Mouse (Mus musculus) CD8-positive naive resting alpha-beta T cell, adult 2 months (primary cell): ENCODE measurements around the gene Psmb10.
"Not testable (repeated sequence)": the region's sequence is repeated elsewhere in the genome, so short reads cannot be mapped to it uniquely, and the experiment has no call there.

ENCODE experiments used
- DNase-seq, 2 experiments: peaks; one replicate each; pipeline ENCODE4 v3.0.0; 2022; ENCODE audit warnings: low read depth in 2 of 2, low spot score in 2 of 2

Psmb10 gene

DNA sequence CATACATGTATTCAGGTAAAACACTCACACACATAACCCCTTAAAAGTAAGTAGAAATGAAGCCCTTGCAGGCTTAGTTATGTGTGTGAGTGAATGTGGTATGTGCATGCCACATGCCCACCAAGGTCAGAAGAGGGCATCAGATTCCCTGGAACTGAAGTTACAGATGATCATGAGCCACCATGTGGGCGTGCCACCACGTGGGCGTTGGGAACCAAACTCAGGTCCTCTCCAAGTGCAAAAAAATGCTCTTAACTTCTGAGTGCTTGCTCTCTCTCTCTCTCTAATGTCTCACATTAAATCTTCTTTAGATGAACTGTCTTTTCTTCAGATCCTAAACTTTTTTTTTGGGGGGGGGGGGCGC is at the start of gene Psmb10:
Psmb10 (minus strand) TSS at position 139 of the 364 bp plus-strand sequence.
- DNase-seq, result no peak

DNA sequence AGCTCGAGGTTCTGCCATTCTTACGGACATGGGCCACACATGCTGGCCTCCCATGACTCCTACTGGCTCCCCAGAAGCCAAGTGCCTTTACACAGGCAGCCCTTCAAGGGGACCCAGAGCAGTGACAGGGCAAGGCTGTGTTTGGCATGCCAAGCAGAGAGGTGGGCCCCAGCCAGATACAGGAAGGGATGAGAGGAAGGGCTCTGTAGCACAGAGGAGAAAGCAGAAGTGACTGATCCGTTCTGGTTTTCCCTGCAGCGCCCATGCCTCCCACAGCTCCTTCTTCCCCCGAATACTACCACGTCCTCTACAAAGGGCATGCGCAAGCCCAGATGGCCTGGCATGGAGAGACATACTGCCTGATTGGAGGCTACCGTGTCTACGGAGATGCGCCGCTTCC is 45.2 kb upstream of the Psmb10 start:
- not testable (repeated sequence) for DNase-seq

DNA sequence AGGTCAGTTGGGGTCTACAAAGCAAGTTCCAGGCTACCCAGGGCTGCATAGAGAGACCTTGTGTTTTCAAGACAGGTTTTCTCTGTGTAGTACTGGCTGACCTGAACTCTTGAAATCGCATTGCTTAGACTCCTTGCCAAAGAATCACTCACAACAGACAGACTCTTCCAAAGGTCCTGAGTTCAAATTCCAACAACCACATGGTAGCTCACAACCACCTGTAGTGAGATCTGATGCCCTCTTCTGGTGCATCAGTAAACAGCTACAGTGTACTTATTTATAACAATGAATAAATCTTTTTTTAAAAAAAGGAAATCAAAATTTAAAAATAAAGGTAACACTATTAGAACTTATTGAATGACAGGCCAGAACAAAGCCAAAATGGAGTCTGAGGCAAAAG is 42.9 kb upstream of the Psmb10 start:
- DNase-seq, result no peak

DNA sequence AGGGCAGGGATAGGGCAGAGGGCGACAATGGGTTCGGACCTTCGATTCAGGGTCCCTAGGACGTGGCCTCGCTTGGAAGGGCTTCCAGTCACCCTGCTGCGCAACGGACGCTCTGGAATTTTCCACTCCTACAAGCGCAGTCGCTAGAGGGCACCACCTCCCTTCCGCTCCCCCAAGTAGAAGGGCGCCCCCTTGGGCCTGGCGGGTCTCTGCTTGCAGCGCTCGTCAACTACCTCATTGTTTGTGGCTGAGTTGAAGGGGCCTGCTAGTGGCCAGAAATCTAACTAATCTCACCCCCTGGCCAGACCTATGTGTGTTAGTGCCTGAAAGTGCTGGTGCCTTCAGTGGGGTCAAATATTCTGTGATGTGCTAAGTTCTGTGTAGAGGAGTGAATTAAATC is 41.1 kb upstream of the Psmb10 start, which contains the start of gene Dpep3:
Dpep3 (minus strand) TSS at position 105 of the 400 bp plus-strand sequence.
- DNase-seq, result no peak

DNA sequence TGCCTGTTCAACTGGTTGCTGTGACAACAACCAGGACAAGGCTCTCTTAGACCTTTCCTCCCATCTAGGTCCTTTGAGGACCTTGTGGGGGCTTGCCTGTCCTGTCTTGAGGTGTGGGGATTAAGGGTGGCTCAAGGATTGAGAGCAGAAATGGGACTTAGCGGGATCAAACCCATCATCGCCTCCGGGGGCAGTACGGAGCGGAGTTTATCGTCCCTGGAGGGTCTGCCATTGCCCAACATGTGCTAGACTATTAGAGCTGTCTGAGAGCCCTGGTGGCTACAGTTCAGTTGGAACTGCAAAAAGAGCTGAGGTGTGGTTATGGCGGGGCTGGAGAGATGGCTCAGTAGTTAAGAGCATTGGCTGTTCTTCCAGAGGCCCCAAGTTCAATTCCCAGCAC is 37.1 kb upstream of the Psmb10 start:
- no peak for DNase-seq

DNA sequence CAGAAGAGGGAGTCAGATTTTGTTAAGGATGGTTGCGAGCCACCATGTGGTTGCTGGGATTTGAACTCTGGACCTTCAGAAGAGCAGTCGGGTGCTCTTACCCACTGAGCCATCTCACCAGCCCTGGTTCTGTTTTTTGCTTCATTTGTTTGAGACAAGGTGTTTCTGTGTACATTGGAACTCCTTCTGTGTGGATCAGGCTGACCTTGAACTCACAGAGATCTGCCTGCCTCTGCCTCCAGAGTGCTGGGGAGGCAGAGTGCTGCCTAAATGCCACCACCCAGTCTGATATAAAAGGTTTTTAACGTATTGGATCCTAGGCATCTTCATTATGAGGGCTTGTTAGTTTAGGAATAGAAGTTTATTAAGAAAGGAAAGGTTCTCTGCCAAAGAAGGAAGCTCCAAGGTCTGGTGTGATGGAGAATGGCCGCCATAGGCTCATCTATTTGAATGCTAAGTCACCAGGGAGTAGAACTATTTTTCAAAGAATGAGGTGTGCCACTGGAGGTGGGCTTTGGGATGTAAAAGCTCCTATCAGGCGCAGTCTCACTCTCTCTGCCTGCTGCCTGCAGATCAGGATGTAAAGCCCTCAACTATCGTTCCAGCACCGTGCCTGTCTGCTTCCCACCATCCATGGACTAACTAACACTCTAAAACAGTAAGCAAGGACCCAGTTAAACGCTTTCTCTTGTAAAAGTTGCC is 32.9 kb upstream of the Psmb10 start:
- DNase-seq, result no peak

DNA sequence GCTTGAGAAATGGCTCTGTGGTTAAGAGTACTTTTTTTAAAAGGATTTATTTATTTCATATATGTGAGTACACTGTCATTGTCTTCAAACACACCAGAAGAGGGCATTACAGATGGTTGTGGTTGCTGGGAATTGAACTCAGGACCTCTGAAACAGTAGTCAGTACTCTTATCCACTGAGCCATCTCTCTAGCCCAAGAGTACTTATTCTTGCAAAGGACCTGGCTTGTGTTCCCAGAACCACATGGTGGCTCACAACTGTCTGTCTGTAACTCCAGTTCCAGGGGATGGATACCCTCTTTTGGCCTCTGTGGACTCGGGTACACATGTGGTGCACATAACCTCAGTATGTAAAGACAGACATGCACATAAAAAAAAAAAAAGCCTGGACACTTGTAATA is 31.1 kb upstream of the Psmb10 start:
- DNase-seq, result no peak

DNA sequence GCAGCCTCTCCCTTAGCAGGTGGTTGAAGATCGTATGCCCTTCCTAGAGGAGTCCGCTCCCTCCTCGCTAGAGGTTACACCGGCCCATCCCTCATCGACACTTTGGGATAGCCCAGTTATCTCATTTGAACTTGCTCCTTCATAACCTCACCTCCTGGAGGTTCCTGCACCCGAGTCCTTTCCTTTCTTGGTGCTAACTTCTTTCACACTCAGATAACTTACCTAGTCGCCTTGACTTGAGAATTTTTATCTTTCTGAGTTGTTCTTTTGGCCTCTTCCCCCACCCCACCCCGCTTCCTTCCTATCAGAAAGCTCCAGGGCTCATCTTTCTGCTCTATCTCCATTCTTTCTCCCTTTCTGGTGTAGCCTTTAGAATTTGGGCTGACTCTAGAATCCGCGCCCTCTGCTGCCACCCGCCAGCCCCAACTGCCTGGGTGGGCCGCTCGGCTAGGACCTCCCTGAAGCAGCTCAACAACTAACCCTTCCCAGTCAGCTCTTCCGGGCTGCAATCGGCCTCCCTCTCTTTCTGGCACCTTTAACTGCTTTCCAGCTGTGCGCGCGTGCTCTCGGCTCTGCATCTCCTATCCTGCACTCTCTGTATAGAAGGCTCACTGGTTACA is 28.6 kb upstream of the Psmb10 start:
- DNase-seq, result peak in 1 of 2 experiments; percentile 27

DNA sequence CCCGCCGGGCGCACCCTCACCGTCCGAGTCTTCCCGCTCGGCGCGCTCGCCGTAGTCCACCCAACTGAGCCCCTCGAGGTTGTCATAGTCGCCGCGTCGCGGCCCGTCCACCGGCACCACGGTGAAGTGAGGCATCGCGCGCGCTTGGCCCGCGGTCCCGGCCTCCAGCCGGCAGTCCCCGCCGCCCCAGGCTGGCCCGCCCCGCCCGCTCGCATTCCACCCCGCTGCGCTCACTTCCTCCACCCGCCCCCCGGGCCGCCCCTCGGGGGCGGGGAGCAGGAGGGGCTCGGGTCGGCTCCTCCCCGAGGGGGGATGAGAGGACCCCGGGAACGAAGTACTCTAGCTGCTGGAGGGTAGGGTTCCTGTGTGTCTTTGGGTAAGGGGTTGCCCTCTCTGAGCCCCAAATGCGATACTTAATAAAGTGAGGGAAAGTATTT is 27.7 kb upstream of the Psmb10 start, which contains the start of gene Slc12a4:
Slc12a4 (minus strand) TSS at position 193 of the 437 bp plus-strand sequence.
- DNase-seq, result peak; percentile 50 to 71

DNA sequence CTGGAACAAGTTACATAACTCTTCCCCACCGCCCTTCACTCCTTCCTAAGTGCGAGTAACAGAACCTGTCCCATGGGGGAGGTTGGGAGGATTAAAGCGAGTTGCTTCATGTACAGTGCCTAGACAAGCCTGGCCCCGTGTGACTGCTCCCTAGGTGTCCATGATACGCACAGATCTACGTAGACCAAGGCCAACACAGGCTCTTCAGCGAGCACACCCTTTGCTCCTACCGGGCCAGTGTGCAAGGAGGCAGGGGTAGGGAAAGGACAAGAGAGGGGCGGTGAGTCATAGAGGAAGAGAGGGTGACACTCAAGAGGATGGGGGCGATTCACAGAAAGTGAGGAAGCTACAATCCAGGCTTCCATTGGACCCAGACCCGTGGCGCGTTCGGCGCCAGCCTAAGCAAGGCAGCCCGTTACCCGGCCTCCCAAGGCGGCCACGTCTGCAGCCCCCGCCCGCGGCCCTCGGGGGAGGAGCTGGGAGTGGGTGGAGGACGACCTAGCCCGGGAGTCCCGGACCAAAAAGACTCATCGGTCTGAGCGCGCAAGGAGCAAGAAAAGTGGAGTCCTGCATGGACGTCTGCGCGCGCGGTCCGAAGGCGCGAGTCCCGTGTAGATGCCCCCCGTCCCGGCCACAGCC is 27.1 kb upstream of the Psmb10 start:
- DNase-seq, result peak; percentile 25 to 34

DNA sequence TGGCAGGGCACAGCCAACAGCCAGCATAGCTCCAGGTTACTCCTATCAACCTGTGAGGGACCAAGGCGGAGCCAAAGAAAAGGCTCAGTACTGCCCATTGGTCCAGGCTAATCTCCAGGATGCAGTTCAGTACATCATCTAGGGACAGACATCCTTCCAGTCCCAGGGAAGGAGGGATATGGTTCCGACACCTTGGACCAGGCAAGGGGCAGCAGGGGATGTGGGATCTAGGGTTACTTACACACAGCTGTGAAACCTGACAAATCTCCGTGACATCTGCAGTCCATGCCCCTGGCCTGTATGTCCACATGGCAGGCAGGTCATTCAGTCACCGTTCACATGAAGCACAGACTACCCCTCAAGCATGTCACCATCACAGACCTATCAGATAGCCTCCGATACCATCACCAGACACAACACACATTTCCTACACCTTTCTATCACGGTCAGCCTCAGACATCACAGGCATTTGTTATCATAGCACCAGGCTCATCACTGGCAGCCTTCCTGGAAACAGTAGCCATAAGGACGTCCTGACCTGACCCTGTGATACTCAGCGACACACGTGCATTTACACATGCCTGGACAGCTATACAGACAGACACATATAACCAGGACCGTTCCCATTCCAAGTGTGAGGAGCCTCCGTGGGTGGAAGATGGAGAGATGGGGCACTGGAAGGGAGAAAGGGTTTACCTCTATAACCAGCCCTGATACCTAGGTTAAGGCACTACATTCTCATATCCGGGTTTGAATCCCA is 26.4 kb upstream of the Psmb10 start:
- DNase-seq, result no peak

DNA sequence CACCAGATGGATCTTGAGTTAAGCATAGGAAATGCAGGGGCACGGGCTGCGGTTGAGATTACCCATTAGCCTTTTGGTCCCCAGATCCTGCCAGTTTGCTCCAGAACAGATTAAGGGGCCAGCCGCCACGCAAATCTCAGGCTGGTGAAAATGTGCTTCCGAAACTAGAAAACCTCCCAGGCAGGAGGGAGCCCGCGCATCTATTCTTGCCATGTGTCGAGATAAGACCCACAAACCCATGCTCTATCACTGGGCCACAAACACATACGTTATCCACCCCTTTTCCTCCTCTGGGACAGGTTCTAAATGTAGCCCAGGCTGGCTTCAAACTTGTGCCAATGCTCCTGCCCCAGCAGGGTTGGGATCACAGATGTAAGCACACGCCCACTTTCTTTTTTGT is 23.3 kb upstream of the Psmb10 start:
- DNase-seq, result no peak

DNA sequence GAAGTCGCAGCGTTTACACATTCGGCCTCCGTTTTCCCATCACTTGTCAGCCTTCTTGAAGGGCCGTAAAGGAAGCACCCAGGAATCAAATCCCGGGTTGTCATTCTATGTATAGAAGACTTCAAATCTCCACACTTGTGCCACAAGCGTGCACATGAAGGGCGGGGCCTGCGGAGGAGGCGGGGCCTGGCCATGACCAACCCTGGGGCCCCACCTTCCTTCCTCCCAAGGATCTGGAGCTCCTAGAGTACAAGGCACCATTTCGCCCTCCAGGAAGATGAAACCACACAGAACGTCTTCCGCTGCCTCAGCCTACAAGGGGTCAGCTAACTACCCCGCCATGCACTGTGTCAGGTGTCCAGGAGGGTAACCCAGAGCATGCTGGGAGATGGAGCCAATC is 22.9 kb upstream of the Psmb10 start:
- no peak for DNase-seq

DNA sequence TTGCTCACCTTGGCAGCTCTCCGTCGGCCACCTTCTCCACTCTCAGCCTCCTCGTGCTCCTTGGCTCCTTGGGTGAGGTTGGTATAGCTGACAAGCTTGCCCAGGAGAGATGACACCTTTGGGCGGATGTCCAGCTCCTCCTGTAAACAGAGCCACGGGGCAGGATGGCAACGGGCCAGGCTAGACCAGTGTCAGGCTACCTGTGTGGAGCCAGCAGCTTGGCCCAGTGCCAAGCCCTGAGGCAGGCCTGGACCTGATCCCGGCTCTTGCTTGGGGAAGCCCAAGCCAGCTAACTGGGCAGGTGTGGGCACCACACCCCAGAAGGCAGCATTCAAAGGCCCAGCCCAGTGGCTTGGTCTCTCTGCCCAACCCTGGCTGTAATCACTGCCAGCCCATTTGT is 21.1 kb upstream of the Psmb10 start:
- DNase-seq, result no peak

DNA sequence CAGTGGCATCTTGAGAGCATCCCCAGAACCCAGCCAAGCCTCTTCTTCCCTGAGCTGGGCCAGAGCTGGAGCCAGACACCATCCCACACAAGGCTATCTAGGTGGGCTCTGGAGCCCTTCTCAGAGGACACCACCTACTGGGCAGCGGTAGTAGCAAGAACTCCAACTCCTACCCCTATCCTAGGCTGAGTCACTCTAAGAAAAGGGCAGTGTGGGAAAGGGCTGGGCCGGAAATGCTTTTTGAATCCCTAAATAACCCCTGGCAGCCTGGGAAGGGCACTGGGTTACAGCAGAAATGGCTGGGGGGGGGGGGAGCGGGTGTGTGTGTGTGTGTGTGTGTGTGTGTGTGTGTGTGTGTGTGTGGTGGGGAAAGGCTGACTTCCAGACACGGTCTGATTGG is 19.6 kb upstream of the Psmb10 start:
- no peak for DNase-seq

DNA sequence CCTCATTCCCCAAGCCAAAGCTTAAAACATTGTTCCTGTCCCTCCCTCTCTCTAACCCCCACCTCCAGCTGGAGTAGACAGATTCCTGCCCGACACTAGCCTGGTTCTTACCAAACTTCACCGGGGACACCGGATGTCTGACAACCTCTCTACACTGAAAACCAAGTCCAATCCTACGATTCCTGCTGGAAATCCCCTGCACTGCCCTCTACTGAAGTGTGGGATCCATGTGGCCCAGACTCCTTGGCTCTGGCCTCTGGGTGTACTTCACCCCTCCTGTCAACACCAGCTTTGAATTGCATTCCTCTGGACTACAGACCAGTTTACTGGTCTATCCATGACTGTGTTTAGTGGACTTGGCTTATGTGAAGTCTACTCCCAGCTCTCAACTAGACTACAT is 18.3 kb upstream of the Psmb10 start:
- DNase-seq, result no peak

DNA sequence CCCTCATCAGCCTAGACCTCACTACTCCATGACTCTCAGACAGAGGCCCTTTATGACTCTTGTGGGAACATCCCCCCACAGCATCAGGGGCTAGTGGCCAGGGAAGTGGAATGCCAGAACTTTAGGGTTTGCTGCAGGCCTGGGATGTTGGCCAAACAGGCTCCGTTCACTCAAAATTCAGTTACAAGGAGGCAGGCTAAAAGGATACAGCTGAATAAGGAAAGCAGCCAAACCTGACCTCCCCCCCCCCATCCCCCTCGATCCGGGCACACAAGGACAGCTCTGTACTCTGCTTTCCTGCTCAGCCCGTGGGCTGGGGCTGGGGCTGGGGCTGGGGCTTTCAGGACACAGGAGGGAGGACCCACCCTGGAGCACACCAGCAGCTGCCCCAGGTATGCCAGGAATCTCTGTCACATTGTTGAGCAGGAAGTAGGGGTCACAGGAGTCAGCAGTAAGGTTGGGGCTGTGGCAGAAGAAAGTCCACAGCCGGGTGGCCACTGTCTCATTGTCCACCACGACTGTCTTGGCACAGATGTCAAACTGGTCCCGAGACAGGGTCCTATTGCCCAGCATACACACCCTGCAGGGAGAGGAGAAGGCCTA is 12.9 kb upstream of the Psmb10 start:
- no peak for DNase-seq

DNA sequence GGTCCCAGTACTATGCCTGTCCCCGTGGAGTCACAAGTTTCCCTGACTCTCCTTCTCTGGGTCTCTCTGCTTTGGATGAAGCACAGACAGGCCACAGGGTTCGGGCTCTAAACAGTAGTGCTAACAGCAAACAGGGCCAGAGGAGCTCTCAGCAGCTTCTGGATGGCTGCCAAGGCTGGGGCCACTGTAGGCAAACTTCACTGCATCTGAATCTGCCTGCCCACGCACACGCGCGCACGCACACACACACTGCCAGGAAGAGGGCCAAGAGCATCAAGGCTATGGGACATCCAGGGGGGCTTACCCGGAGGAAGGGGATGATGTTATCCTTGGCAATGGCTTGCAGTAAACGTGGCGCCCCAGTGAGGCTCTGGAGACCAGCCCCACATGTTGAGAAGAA is 11.1 kb upstream of the Psmb10 start:
- DNase-seq, result no peak

DNA sequence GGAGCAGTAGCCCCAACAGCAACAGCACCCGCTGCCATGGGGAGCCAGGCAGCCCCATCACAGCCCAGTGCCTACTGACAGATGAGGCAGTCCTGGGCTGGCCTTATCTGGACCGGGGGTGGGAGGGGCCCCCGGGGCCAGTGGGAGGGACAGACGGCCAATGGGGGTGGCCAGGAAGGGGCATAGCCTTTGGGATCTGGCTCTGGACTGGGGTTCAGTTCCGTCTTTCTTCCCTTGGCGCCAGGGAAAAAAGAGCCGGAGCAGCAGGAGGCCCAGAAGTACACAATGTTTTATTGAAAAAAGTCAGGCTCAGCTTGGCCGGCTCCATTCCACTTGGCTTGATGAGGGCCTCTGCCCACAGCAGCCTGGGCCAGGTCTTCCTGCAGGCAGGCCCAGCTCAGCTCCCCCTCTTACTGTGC is 5.1 kb upstream of the Psmb10 start, which contains the start of gene Lcat:
Lcat (minus strand) TSS at position 62 of the 419 bp plus-strand sequence.
- DNase-seq, result no peak

DNA sequence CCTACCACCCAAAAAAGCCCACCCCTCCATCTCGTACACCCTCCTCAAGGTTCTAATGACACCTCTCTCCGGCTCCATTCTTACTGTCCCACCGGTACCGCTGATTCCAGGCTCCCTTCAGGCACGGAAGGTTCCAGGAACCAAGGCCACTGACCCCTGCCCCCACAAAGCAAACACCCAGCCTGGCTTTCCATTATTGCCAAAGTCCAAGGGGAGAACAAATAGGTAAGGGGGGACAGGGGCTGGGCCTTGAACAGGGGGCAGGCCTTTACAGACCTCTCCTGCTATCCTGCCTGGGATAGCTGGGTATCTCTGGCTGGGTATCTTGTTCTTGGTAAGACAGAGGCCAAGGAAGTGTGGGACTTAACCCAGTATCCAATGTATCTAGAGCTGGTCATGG is 4.3 kb upstream of the Psmb10 start:
- no peak for DNase-seq

DNA sequence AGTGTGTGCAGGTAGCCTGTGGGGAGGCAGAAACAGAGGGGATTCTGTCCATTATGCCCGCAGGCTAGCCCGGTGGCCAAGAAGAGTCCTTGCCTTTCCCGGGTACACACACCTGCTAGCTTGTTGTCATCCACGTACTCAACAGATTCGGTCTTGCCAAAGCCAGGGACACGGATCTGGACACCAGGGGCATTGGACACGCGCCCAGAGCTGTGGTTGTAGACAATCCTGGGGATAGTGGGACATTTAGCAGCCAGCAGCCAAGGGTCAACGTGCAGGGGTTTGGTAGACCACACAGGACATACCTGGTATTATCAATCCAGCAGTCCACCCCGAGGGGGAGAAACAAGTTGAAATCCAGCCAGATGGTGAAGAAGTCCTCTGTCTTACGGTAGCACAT is 3.8 kb upstream of the Psmb10 start:
- no peak for DNase-seq
